Mouse (Mus musculus) retina, postnatal 1 day (tissue): ENCODE data around the gene Ssxb2.
"Not testable (repeated sequence)": the region's sequence is repeated elsewhere in the genome, so short reads cannot be mapped to it uniquely, and the experiment has no call there.

Source experiments
- DNase-seq: peaks from one replicate; pipeline ENCODE4 v3.0.0-alpha.2; 2012

The Ssxb2 gene

DNA sequence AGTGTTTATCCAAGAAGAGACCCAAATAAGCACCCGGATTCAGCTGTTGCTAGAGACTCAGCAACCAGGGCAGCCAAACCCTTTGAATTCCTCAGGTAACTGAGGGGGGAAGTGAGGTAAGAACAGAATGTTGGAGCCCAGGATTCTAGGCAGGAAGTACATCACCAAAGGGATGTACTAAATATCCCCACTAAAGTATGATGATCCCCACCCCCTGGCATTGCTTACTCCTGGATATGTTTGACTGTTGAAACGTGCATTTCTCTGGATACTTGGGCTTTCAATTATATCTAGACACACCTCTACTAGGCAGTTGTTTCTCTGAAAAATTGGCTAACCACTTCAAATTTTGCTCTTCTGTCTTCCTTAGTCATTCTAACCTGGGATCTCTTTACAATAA lies at the start of gene Ssxb2:
Ssxb2 (minus strand) TSS at position 101 of the 400 bp plus-strand sequence.
- not testable (repeated sequence) for DNase-seq

DNA sequence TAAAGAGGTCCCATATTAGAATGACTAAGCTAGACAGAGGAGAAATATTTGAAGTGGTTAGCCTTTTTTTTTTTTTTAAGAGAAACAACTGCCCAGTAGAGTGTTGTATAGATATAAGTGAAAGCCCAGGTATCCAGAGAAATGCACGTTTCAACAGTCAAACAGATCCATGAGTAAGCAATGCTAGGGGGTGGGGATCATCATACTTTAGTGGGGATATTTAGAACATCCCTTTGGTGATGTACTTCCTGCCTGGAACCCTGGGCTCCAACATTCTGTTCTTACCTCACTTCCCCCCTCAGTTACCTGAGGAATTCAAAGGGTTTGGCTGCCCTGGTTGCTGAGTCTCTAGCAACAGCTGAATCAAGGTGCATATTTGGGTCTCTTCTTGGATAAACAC lies 48.5 kb downstream of the Ssxb2 start, which contains the start of gene Ssxb1:
Ssxb1 (plus strand) TSS at position 301 of the 400 bp plus-strand sequence.
- not testable (repeated sequence) for DNase-seq
